Mouse (Mus musculus) heart, adult 8-10 months (tissue): ENCODE results near the gene Aplp1. TPM values are rescaled to one million over a fixed set of nuclear protein-coding genes. Genes with fewer than 3 reads are reported as not detected.
"Not testable (repeated sequence)": the region's sequence is repeated elsewhere in the genome, so short reads cannot be mapped to it uniquely, and the experiment has no call there.

Experiments
- DNase-seq: peaks from one replicate; pipeline ENCODE4 v3.0.0; 2022; ENCODE audit warnings: low spot score
- total RNA-seq, 4 experiments: library from RNA; stranded (reverse); gene quantifications; 2 replicates each; pipeline ENCODE4 v1.2.4; 2022

The Aplp1 gene
- total RNA-seq: 1 to 10 TPM; 3.2 to 4.2 (median 3.6) TPM

DNA sequence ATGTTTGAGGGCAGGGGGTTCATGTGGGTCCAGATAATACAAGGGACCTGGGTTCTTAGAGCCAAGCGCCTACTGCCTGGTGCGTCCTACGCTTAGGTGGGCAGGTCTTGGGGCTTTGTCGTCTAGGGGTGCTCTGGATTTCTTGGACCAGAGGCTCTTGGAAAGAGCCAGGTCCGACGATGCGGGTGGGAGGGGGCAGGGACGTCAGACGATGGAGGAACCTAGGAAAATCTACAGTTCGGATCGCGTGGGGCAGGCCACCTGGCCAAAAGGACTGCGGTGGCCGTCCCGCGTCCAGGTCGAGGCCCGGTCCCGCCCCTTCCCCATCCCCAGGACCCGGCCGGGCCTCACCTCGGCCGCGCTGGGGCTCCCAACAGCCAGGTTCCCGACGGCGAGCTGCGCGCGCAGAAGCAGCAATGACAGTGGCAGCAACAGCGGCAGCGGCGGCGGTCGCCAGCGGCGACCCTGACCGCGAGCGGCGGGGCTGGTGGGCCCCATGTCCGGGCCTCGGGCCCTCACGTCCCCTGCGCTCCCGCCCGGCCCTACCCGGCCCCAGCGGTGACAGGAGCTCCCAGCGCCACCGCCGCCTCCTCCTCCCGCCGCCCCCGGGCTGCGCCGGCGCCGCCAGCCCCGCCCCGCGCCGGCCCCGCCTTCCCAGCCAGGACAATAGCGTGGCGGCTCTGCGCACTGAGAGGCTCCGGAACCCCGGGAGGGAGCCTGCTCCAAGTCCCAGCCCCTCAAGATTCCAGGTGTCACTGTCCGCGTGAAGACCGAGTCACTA lies at the start of gene Aplp1:
Gene Aplp1, minus strand, starts transcription at position 565 of the 781 bp plus-strand sequence.
- DNase-seq: peak; percentile 24

DNA sequence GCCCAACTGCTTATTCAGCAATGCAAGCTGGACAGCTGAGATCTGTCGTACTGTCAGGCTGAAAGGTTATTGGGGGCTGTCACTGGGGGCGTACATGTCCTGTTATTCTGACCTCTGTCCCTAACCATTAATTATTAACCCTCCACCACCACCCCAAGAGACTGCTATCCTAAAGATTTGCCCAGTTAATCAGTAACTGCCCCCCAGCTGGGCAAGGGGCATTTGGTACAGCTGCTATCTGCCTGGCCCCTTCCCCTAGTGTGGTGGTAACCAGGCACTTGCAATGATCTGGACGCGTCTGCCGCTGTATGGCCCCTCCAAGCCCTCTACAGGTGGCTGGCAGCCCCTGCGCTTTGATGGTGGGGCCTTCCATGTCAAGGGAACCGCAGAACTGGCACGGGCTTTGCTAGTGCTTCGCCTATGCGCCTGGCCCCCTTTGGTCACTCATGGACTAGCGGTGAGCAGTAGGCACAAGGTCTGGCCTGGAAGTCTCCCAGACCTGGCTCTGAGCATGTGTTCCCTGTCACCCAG lies 48.1 kb upstream of the Aplp1 start, which contains the start of gene Prodh2:
Gene Prodh2, plus strand, starts transcription at position 222 of the 531 bp plus-strand sequence.
- DNase-seq: no peak

DNA sequence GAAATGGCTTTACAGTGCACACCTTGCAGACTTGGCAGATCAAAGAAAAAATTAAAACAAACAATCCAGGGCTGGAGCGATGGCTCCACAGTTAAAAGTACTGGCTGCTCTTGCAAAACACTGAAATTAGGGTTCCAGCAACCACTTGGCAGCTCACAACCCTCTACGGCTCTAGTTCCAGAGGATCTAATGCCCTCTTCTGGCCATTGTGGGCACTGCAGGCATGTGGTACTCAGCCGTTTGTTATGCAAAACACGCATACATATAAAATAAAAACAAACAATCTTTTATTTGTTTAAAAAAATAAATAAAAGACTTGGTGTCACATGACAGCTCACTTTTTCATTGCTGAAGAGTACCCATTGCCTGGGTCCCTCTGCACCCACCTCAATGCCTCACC lies 47.4 kb upstream of the Aplp1 start:
- peak; percentile 72 for DNase-seq

DNA sequence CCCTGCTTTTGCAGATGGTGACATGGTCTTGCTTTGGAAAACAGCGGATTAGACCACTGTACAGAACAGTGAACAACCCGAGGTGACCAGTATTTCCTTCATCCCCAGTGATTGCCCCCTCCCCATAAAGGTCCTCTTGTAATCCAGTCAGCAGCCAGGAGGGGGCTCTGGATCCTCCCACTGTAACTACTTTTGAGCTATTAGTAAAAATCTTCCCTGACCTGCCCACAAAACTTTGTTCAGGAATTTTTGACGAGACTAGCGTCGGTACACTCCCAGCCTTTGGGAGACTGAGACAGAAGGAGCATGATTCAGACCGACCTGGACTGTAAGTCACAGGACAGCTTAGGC lies 45.6 kb upstream of the Aplp1 start:
- no peak for DNase-seq

DNA sequence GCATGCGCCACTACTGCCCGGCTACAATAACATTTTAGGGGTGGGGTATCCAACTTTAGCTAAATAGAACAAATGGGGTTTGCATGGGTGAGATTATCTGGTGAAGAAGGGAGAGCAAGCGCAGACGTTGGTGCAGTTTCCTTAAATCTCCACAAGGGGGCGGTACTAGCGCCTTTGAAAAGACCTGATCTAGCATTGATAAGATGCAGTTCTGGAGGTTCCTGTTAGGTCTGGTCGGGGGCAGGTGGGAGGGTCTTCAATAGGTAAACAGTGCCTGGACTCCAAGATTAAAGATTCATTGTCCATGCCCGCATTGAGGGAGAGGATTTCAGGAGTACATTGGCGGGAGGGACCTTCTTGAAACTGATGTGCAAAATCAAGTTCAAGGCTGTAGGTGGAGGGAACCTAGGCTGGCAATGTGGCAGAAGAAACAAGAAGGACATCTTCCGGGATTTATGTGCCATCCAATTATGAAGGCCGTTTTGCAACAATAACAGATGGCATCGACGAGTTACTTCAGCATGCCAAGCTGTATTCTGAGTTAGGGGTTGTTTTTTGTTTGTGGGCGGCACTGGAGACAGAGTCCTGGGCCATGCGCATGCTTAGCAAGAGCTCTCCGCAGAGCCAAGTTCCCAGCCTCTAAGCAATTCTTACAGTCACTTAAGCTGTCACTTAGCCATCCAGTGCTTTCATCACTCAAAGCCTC lies 45.1 kb upstream of the Aplp1 start:
- no peak for DNase-seq

DNA sequence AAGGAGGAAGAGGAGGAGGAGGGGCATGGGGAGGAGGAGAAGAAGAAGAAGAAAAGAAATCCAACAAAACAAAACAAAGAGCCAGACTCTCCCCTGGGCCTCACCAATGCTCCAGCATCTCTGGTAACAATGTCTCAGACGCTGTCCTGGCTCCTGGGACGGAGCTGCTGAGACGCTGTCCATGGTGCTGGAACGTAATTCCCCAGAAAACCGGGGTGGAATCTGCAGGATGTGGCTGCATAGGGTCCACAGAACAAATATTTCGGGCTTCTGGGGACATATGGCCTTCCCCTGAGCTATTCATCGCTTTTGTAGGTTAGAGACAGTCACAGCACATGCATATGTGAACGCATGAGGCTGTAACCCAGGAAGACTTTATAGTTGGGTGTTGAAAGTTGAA lies 38.9 kb upstream of the Aplp1 start:
- no peak for DNase-seq

DNA sequence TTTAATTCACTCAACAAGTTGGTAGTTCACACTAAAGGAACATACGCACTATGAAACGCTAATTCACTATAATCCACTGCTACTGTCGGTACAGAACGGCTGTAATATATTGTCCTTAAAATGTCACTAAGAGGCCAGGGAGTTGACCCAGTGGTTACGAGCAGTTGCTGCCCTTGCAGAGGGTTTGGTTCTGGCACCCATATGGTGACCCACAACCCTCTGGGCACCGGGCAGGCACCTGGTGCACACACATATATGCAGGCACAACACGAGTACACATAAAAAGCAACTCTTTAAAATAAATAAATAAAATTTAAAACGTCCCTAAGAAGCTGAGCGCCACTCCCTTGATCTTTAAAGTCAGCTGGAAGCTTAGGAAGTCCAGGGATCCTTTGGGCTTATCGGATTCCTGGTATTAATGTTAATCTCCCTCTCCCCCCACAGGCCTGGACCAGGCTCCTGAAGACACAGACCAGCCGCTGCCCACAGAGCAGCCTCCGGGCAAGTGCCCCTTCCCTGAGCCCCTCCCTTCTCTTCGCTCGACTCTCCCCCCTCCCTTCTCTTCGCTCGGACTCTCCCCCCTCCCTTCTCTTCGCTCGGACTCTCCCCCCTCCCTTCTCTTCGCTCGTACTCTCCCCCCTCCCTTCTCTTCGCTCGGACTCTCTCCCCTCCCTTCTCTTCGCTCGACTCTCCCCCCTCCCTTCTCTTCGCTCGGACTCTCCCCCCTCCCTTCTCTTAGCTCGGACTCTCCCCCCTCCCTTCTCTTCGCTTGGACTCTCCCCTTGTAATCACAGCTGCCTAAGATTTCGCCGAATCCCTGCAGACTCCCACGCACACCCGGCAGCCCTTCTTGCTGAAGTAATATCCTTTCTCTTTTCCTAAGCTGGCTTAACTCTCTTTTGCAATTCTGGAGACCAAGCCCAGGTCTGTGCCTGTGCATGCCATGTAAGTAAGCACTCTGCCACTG lies 32.4 kb upstream of the Aplp1 start:
- no peak for DNase-seq

DNA sequence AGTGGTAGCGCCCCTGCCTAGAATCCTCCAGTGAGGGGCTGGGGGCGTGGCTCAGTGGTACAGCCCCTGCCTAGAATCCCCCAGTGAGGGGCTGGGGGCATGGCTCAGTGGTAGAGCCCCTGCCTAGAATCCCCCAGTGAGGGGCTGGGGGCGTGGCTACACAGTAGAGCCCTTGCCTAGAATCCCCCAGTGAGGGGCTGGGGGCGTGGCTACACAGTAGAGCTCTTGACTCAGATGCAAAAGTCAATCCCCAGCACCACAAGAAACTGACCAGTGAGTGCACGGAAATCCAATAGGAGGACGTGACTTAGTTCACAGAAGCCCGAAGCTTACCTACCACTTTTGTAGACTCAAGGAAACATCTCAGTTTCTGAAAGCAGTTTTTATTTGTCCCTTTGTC lies 30.8 kb upstream of the Aplp1 start:
- not testable (repeated sequence) for DNase-seq

DNA sequence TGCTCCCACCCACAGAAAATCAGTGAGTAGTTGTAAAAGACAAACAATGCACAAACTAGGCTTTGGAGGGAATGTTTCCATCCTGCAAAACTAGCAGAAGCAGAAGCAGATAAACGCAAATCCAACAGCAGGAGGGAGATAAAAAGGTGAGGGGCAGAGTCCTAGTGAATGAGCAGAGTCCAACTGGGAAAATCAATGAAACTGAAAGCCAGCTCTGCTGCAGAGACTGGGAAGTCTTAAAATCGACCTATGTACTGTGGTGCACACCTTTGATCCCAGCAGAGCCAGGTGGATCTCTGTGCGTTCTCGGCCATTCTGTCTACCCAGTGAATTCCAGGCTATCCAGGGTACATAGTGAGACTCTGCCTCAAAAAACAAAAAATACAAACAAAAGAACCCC lies 29.7 kb upstream of the Aplp1 start:
- no peak for DNase-seq

DNA sequence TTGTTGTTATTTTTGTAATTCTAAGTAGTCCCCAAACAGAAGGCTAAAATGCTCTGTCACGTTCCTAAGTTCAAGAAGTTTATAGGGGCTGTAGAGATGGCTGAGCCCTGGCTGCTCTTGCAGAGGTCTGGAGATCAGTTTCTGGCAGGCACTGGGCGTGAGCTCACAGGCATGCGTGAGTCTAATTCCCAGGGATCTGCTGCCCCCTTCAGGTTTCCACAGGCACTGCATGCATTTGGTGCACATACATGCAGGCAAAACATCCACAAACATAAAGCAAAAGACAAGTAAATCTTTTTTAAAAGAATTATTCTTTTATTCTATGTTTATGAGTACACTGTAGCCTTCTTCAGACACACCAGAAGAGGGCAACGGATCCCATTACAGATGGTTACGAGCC lies 27.1 kb upstream of the Aplp1 start:
- no peak for DNase-seq

DNA sequence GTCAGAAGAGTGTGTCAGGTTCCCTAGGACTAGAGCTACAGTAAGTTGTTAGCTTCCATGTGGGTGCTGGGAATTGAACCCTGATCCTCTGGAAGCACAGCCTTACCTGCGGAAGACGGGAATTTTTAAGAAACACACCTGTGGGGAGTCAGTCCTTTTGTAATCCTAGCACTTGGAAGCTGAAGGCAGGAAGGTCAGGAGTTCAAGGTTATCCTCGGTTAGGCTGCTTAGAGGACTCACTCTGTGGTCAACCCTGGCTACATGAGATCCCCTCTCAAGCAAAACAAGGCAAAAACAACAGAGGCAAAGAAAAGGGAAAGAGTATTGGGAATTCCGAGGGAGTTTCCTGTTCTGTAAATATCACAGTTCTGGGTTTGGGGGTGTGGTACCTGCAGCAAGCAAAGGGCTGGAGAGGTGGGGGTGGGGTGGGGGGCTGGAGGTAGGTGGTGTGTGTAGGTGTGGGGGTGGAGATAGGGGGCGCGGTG lies 19.5 kb upstream of the Aplp1 start:
- no peak for DNase-seq

DNA sequence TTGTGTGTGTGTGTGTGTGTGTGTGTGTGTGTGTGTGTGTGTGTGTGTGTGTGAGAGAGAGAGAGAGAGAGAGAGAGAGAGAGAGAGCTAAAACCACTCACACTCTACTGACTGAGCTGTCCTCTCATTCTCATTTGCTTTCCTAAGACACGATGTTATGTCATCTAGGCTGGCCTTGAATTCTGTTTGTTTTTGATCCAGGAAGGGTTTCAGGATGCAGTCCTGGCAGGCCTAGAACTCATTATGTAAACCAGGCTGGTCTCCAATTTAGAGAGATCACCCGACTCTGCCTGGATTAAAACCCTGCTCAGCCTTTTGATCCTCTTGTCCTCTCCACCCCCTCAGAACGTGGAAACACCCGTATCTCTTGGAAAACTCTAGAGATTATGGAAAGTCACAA lies 18.7 kb upstream of the Aplp1 start:
- DNase-seq: no peak

DNA sequence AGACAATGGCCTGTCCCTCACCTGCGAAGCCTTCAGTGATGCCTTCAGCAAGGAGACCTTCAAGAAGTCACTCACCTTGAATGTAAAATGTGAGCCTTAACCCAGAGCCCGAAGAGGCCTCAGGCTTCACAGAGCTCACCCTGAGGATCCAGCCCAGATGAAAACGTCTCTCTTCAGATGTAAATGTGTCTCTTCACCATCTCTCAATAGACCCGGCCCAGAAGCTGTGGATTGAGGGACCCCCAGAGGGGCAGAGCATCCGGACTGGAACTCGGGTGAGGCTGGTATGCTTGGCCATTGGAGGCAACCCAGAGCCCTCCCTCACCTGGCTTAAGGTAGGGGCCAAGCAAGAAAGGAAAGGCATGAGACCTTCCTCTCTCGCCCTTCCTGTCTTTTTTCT lies 18.2 kb upstream of the Aplp1 start:
- DNase-seq: no peak

DNA sequence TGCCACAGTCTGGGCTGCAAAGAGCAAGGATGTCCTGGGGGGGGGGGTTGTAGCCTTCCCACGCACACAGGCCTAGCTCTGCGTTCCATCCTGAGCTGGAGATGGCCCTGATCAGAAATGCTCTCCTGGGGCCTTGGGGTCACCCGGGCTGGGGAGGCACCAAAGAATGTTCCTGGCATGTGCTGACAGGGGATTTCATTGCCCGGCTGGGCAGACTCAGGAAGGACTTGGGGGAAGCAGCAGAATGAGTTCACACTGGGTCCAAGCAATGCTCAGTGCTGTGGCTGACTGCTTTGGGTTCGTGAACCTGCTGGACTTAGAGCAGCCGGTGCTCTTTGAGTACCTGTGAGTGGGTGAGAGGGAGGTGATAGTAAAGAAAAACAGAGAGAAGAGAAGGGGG lies 14.1 kb upstream of the Aplp1 start:
- no peak for DNase-seq

DNA sequence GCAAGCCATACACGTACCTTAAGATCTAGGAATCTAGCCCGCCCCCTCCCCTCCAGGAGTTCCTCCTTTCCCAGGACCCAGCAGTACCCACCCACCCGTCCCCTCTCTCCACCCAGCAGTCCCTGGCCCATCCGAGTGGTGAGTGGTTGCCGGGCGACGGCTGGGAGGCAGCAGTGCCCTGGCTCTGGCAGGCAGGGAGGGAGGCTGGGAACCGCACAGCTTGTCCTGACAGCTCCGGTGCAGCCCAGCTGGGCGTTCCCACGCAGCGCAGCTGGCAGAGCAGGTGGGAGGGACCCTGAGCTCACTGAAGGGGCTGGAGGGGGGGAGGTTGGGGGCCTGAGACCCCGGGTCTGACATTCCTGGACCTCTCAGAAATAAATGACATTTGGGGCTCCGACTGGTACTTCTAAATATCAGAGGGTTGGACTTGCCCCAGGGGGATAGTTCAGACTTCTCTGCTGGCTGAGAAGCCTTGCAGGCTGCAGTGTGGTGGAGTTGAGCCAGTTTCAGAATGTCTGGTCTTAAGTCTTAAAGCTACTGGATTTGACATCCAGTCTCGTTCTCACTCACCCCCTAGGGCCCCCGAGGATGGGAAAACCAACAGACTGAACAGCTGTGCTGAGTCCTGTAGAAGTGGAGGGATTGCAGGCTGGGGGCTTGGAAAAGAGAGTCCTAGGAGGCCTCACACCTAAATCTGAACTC lies 12.4 kb upstream of the Aplp1 start, which contains the start of the genes Kirrel2 and Nphs1:
Gene Kirrel2, minus strand, starts transcription at position 62 of the 702 bp plus-strand sequence.
Gene Nphs1, plus strand, starts transcription at position 687 of the 702 bp plus-strand sequence.
- no peak for DNase-seq

DNA sequence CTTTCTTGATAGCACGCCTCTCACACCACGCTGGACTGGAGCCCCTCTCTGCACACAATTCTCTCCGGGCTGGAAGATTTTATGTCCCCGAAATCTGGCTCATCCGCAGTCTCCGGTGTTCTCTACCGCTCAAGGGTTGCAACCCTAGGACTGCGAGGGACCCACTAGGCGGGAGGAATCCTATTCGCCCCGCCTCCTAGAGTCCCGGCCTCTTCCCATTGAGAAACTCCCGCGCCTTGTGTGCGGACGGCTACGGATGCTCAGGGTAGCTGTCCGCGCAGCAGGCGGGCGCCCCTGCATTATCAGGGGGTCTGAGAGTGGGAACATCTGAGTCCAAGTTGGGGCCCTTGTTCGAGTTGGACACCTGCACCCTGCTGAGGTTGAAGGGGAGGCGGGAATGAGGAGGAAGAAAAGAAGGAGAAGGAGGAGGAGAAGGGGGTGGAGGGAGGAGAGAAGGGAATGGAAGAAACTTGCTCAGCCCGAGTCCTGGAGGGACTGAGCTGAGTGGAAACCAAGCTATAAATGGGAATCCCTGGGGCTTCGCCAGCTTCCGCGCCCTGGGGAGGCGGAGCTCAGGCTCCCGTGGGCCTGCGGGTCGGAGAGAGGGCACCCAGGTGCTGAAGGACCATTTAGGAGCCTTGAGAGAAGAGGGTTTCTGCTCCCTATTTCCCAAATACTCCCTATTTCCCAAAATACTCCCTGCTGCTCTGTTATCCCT lies 11.7 kb upstream of the Aplp1 start:
- no peak for DNase-seq

DNA sequence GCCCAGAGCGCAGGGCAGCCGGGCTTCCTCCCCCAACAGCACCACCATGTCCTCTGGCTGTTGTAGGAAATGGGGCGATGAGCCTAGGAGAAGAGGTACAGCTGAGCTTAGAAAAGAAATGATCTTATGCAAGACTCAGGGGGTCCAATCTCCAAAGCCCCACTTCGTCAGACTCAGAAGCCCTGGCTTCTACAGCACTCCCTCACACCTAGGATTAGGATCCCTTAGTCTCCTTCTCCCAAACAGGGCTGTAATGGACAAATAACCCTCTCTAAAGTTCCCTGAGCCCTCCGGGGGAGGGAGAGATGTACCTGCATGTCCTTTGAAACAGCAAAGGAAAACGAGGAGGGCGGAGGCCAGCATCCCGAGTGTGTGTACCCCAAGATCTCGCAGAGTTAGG lies 11.2 kb upstream of the Aplp1 start:
- DNase-seq: no peak

DNA sequence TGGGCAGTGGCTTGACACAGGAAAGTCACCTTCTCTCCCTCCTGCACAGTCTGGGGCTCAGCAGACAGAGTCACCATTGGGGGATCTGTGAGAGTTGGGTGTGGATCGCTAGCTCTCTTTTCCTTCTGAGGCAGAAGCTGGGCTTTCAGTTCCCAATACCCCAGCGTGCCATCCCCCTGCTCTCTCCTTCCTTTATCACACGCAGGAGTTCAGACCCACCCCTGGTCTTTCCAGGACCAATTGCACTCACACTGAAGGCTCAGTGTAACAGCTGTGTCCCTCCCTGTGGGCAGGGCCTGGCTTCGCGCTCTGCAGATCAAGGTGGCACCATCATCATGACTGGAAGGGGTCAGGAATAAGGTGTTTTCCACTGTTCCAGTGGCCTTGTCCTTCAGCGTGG lies 8.9 kb upstream of the Aplp1 start:
- no peak for DNase-seq

DNA sequence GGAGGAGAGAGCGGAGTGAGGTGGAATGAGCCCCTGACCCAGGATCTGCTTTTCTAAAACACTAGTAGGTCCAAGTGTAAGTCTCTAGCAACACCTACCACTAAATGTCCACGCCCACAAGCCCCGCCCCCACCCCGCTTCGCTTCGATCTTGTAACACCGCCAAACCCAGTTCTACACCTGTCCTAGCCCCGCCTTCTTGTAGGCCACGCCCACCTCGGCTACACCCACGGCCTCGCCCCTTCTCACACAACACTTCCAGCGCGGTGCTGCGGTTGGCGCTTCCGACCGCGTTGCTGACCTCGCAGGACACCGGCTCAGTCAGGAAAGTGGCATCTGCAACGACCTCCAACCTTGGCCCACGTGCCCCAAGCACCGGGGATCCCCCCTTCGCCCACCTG lies 8.4 kb upstream of the Aplp1 start:
- DNase-seq: no peak

DNA sequence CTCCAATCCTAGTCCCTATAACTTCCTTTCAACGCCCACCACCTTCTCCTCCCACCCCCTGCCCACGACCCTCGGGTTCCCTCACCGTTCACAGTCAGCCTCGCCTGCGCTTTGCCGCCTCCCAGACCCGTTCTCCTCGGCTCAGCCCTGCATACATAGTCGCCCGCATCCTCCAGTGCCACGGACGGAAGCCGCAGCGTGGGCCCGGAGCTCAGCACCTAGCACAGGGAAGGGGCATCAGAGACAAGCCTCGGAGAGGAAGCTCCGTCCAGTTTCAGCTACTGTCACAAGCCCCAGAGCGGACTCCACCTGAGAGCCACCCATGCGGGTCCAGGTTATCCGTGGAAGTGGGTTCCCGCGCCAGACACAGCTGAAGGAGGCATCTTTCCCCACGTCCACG lies 8.0 kb upstream of the Aplp1 start:
- no peak for DNase-seq
